Mouse (Mus musculus): ENCODE measurements around the gene Ahnak.

Gene Ahnak

GRCm38 (mm10) chr19:8989066-8989566 lies at the start of gene Ahnak:
TSS of gene Ahnak (plus strand) at chr19:8989284.
- peak; percentile 5 for DNase-seq (ENCODE audit: low spot score)

- DNase-seq (ENCODE audit: low spot score) = no peak
These were observed 48.5 kb upstream of the Ahnak start for GRCm38 (mm10) chr19:8940526-8941133.

- no peak for DNase-seq (ENCODE audit: low spot score)
These were observed 48.0 kb upstream of the Ahnak start for GRCm38 (mm10) chr19:8941136-8941514.

GRCm38 (mm10) chr19:8941515-8942217 lies 47.4 kb upstream of the Ahnak start, which contains the start of gene Mta2:
TSS of gene Mta2 (plus strand) at chr19:8941875.
- DNase-seq (ENCODE audit: low spot score) = peak; percentile 94

GRCm38 (mm10) chr19:8942276-8942964 lies 46.7 kb upstream of the Ahnak start:
- no peak for DNase-seq (ENCODE audit: low spot score)

- DNase-seq (ENCODE audit: low spot score) = no peak
These were observed 46.0 kb upstream of the Ahnak start for GRCm38 (mm10) chr19:8943047-8943446.

- DNase-seq (ENCODE audit: low spot score) = no peak
These were observed 45.0 kb upstream of the Ahnak start for GRCm38 (mm10) chr19:8944062-8944461.

GRCm38 (mm10) chr19:8944750-8945149 lies 44.3 kb upstream of the Ahnak start:
- DNase-seq (ENCODE audit: low spot score) = peak; percentile 58

- no peak for DNase-seq (ENCODE audit: low spot score)
These were observed 43.8 kb upstream of the Ahnak start for GRCm38 (mm10) chr19:8945251-8945650.

GRCm38 (mm10) chr19:8946929-8947328 lies 42.2 kb upstream of the Ahnak start:
- DNase-seq (ENCODE audit: low spot score) = no peak

GRCm38 (mm10) chr19:8950190-8950589 lies 38.9 kb upstream of the Ahnak start:
- no peak for DNase-seq (ENCODE audit: low spot score)

GRCm38 (mm10) chr19:8952241-8952640 lies 36.8 kb upstream of the Ahnak start:
- DNase-seq (ENCODE audit: low spot score) = no peak

GRCm38 (mm10) chr19:8953135-8954039 lies 35.7 kb upstream of the Ahnak start, which contains the start of gene Tut1:
TSS of gene Tut1 (plus strand) at chr19:8953847.
- DNase-seq (ENCODE audit: low spot score) = peak; percentile 96

- DNase-seq (ENCODE audit: low spot score) = no peak
These were observed 34.9 kb upstream of the Ahnak start for GRCm38 (mm10) chr19:8954171-8954570.

- no peak for DNase-seq (ENCODE audit: low spot score)
These were observed 26.8 kb upstream of the Ahnak start for GRCm38 (mm10) chr19:8962256-8962655.

- no peak for DNase-seq (ENCODE audit: low spot score)
These were observed 24.0 kb upstream of the Ahnak start for GRCm38 (mm10) chr19:8965075-8965474.

- DNase-seq (ENCODE audit: low spot score) = peak; percentile 32
These were observed 23.3 kb upstream of the Ahnak start for GRCm38 (mm10) chr19:8965771-8966170.

- DNase-seq (ENCODE audit: low spot score) = no peak
These were observed 22.9 kb upstream of the Ahnak start for GRCm38 (mm10) chr19:8966198-8966589.

- DNase-seq (ENCODE audit: low spot score) = peak; percentile 100
These were observed 22.3 kb upstream of the Ahnak start, which contains the start of gene Eef1g for GRCm38 (mm10) chr19:8966590-8967372. TSS of gene Eef1g (plus strand) at chr19:8967041.

- no peak for DNase-seq (ENCODE audit: low spot score)
These were observed 21.7 kb upstream of the Ahnak start for GRCm38 (mm10) chr19:8967373-8967743.

- no peak for DNase-seq (ENCODE audit: low spot score)
These were observed 21.2 kb upstream of the Ahnak start for GRCm38 (mm10) chr19:8967893-8968292.

Measured in layer of hippocampus, adult 11-12 months (tissue).